Mouse (Mus musculus): ENCODE measurements around the gene Il4i1. TPM values are rescaled to one million over a fixed set of nuclear protein-coding genes. Genes with fewer than 3 reads are reported as not detected.

The Il4i1 gene
- 2.3 TPM for polyA plus RNA-seq (2017; shearing (Covaris generic))

GRCm38 (mm10) chr7:44815721-44816469 is at the start of gene Il4i1, which contains the start of gene Nup62:
Gene Il4i1, plus strand, starts transcription at chr7:44816387.
Gene Nup62, plus strand, starts transcription at chr7:44816088.

GRCm38 (mm10) chr7:44816470-44817021 is 359 bp downstream of the Il4i1 start, which contains the start of gene Atf5:
Gene Atf5, minus strand, starts transcription at chr7:44816658.

DNA sequence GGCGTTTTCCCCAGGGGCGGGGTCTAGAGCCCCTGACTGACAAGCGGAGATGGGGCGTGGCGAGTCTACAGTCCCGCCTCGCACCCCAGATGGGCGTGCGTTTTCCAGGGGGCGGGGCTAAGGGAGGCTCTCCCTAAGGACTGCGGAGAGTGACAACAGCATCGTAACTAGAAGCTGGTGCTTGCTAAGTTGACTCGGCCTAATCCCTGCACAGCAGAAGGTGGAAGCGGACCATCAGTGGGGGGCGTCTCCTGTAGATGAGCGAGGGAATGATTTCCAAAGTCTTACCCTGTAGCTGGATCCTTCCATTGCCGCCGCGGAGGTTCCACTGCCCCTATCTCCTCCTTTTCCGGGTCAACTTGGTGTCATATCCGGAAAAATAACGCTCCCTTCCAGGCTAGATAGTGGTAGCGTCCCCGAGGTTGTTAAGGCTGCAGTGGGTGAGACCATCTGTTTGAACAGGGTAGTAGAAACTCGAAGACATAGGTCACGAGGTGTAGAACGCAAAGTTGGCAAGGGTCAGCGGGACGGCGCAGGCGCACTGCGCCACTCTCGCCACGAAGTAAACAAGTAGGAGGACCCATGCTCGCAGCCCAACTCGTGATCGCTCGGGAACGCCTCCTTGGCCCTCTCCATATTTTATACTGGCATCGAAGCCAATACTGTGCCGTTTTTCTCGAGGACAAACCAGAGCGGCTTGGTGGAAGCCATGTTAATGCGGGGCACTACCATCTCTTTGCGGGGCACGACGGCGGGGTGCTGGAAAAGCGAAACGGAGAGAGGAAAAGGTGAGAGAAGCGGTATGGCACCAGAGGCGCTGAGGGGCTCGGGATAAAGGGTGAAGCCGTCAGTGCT is 32.6 kb downstream of the Il4i1 start, which contains the start of the genes Akt1s1 and Tbc1d17:
Gene Akt1s1 (plus strand): TSS at position 431 of the 855 bp plus-strand sequence.
Gene Tbc1d17 (minus strand): TSS at position 519 of the 855 bp plus-strand sequence.

GRCm38 (mm10) chr7:44857042-44857552 is 40.9 kb downstream of the Il4i1 start, which contains the start of gene Pnkp:
Gene Pnkp, plus strand, starts transcription at chr7:44857139.

DNA sequence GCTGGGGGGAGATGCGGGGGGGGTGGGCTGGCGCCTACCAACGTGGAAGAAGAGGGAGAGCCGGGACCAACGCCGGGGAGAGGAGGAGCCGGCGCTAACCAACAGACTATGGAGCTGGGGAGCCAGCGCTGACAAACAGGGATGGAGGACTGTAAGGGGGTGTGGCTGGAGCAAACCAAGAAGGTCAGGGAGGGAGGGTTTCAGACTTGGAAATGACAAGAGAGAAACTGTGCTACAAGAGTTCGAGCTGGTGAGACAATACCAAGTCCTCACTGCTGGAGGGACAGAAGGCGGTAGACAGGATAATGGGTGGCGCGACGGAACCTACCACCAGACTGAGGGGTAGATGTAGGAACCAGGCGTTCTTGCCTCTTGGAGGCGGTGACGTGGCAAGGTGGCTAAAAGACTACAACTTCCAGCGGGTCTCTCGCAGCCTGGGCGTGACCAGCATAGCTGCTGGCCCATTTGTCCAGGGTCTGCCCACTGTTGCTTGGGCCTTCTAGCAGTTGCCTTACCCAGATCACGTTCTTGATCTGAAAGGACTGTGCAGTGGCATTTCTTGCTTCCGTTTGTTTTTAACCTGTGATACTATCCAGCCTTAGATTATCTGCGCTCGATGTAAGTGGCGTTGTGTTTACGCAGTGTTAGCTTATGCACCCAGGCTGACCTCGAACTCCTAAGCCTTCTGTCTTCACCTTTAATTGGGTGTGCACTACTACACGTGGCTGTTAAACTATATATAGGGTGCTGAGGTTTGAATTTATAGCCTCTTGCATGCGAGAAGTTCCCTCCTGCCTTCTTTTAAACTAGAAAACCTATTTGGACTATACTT is 53.7 kb downstream of the Il4i1 start, which contains the start of gene Ptov1:
Gene Ptov1 (minus strand): TSS at position 92 of the 832 bp plus-strand sequence.

Other genes starting within 250 kb of the Il4i1 start
- 1.3 TPM for gene Napsa, start 244.0 kb upstream of the Il4i1 start, polyA plus RNA-seq (2017; shearing (Covaris generic))
- gene Kcnc3, start 225.7 kb upstream of the Il4i1 start, polyA plus RNA-seq (2017; shearing (Covaris generic)), result not detected
- not detected for gene Myh14, start 145.5 kb upstream of the Il4i1 start, polyA plus RNA-seq (2017; shearing (Covaris generic))
- gene Izumo2, start 107.6 kb upstream of the Il4i1 start, polyA plus RNA-seq (2017; shearing (Covaris generic)), result not detected
- gene Vrk3, start 68.0 kb upstream of the Il4i1 start, polyA plus RNA-seq (2017; shearing (Covaris generic)), result 106 TPM
- gene Zfp473, start 65.3 kb upstream of the Il4i1 start, polyA plus RNA-seq (2017; shearing (Covaris generic)), result 0.71 TPM
- 43.8 TPM for gene Nup62, start 299 bp upstream of the Il4i1 start, polyA plus RNA-seq (2017; shearing (Covaris generic))
- gene Atf5, start 271 bp downstream of the Il4i1 start, polyA plus RNA-seq (2017; shearing (Covaris generic)), result 0.39 TPM
- gene Akt1s1, start 32.6 kb downstream of the Il4i1 start, polyA plus RNA-seq (2017; shearing (Covaris generic)), result 35.4 TPM
- 93.5 TPM for gene Tbc1d17, start 32.7 kb downstream of the Il4i1 start, polyA plus RNA-seq (2017; shearing (Covaris generic))
- 105 TPM for gene Pnkp, start 40.8 kb downstream of the Il4i1 start, polyA plus RNA-seq (2017; shearing (Covaris generic))
- gene Ptov1, start 53.4 kb downstream of the Il4i1 start, polyA plus RNA-seq (2017; shearing (Covaris generic)), result 27.7 TPM
- 59.3 TPM for gene Med25, start 76.3 kb downstream of the Il4i1 start, polyA plus RNA-seq (2017; shearing (Covaris generic))
- 45.3 TPM for gene Fuz, start 79.7 kb downstream of the Il4i1 start, polyA plus RNA-seq (2017; shearing (Covaris generic))
- 68.0 TPM for gene Ap2a1, start 113.1 kb downstream of the Il4i1 start, polyA plus RNA-seq (2017; shearing (Covaris generic))
- not detected for gene Tsks, start 126.8 kb downstream of the Il4i1 start, polyA plus RNA-seq (2017; shearing (Covaris generic))
- 0.30 TPM for gene Cpt1c, start 158.5 kb downstream of the Il4i1 start, polyA plus RNA-seq (2017; shearing (Covaris generic))
- 175 TPM for gene Prmt1, start 170.2 kb downstream of the Il4i1 start, polyA plus RNA-seq (2017; shearing (Covaris generic))
- 235 TPM for gene Irf3, start 181.3 kb downstream of the Il4i1 start, polyA plus RNA-seq (2017; shearing (Covaris generic))
- gene Bcl2l12, start 182.3 kb downstream of the Il4i1 start, polyA plus RNA-seq (2017; shearing (Covaris generic)), result 35.8 TPM
- gene Scaf1, start 200.0 kb downstream of the Il4i1 start, polyA plus RNA-seq (2017; shearing (Covaris generic)), result 38.8 TPM
- gene Rras, start 201.6 kb downstream of the Il4i1 start, polyA plus RNA-seq (2017; shearing (Covaris generic)), result 24.1 TPM
- 4.0 TPM for gene Prr12, start 236.5 kb downstream of the Il4i1 start, polyA plus RNA-seq (2017; shearing (Covaris generic))
- gene Nosip, start 246.0 kb downstream of the Il4i1 start, polyA plus RNA-seq (2017; shearing (Covaris generic)), result 115 TPM
- gene Prrg2, start 246.3 kb downstream of the Il4i1 start, polyA plus RNA-seq (2017; shearing (Covaris generic)), result 3.0 TPM

Measured in CD4-positive, CD25-positive, alpha-beta regulatory T cell (primary cell).